Mouse (Mus musculus) layer of hippocampus, adult 9-10 months (tissue): ENCODE measurements at regions not wholly inside any gene's neighbourhood (a gene's known extent, or its start where the extent isn't known, plus 50 kb on each side); places are given as distances from the start of the nearest gene placed in this dataset.
A peak's percentile ranks its signal among the peaks of the same experiment; 100 is the strongest.

Source experiments
- DNase-seq: peaks from one replicate; pipeline ENCODE4 v3.0.0; 2022; ENCODE audit warnings: low spot score

DNA sequence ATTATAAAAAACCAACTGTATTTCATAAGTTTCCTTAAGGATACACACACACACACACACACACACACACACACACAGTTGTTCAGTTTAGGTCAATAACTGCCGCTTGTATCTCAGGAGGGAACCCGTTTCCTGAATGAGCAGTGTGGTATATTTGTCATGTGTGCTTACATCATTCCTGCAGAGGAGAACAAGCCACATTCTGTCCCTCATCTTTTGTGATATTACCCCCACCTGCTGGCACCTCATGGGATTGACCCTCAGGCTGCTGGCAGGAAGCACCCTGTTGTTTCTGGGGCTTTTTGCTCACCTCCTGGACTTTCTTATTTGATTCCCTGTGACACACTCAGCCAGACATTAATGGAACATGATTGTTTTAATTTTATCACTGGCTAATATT is 66.4 kb upstream of the Htr1a start:
- peak; percentile 59 for DNase-seq

GRCm38 (mm10) chr13:105378587-105378986 is 64.9 kb upstream of the Htr1a start:
- DNase-seq: no peak

GRCm38 (mm10) chr13:105387016-105387772 is 56.2 kb upstream of the Htr1a start:
- DNase-seq: no peak
